Mouse (Mus musculus) limb, embryonic 12.5 days (tissue): ENCODE data around the gene Olfr324. TPM values are rescaled to one million over a fixed set of nuclear protein-coding genes. Genes with fewer than 3 reads are reported as not detected.
A peak's percentile ranks its signal among the peaks of the same experiment; 100 is the strongest.

Experiments
- ATAC-seq: fragments of 200-750 bp; cut with Nextera tagmentation; 2 replicates; pipeline ENCODE4 v1.8.0; 2017; ENCODE audit warnings: low read depth, moderate TSS enrichment; ENCODE audit not compliant: insufficient number of reproducible peaks, insufficient read depth, low FRiP score, low TSS enrichment
- H3K27ac ChIP-seq: fragments of 300-500 bp; sonication (generic); 2 replicates; pipeline ENCODE4 v1.5.1; 2016; ENCODE audit warnings: mild to moderate bottlenecking, moderate library complexity
- H3K27me3 ChIP-seq: fragments of 300-500 bp; sonication (generic); 2 replicates; pipeline ENCODE4 v1.6.1; 2016; ENCODE audit warnings: mild to moderate bottlenecking, moderate library complexity
- H3K36me3 ChIP-seq: fragments of 300-500 bp; sonication (generic); 2 replicates; pipeline ENCODE4 v1.6.1; 2016; ENCODE audit warnings: mild to moderate bottlenecking, moderate library complexity
- H3K4me1 ChIP-seq: fragments of 300-500 bp; sonication (generic); replicated peaks from 2 replicates; pipeline ENCODE4 v1.6.1; 2016
- H3K4me2 ChIP-seq: fragments of 300-500 bp; sonication (generic); 2 replicates; pipeline ENCODE4 v1.6.1; 2016; ENCODE audit warnings: mild to moderate bottlenecking, moderate library complexity
- H3K4me3 ChIP-seq: fragments of 300-500 bp; sonication (generic); replicated peaks from 2 replicates; pipeline ENCODE4 v1.5.1; 2016; ENCODE audit warnings: mild to moderate bottlenecking
- H3K9ac ChIP-seq: fragments of 300-500 bp; sonication (generic); replicated peaks from 2 replicates; pipeline ENCODE4 v1.6.1; 2016; ENCODE audit warnings: mild to moderate bottlenecking, moderate library complexity
- H3K9me3 ChIP-seq: fragments of 300-500 bp; sonication (generic); 2 replicates; pipeline ENCODE4 v1.6.1; 2016; ENCODE audit warnings: mild to moderate bottlenecking, moderate library complexity
- WGBS: fragments of 180-500 bp; shearing (Covaris S2); methylation state at CpG from one replicate; pipeline ENCODE4 v1.1.7; 2016; 5-methylcytosine and 5-hydroxymethylcytosine counted together
- polyA plus RNA-seq: library from polyadenylated mRNA; unstranded; fragments of >200 nt; fragmentation: Nextera tagmentation; extraction: Ambion mirVana; gene quantifications from 2 replicates; pipeline ENCODE4 v1.2.1, GENCODE M21; 2016

Olfr324 gene
- polyA plus RNA-seq, 1 experiment from 2014 or later: not detected

- Histone ChIP-seq H3K4me1 (peaks cover 11% of the 10 kb centered on the region), H3K36me3 (no peaks in the 10 kb centered on the region), H3K4me2 (no peak overlapping the region), H3K27me3 (peaks cover 37% of the 10 kb centered on the region), H3K27ac (no peak overlapping the region), H3K9me3 (no peaks in the 10 kb centered on the region), H3K9ac (no peak overlapping the region), H3K4me3 (no peak overlapping the region)
- 20% methylated on average over 4 of the region's 4 CpGs for WGBS
- ATAC-seq: no peak
Measured at GRCm38 (mm10) chr11:58636376-58636977, 41.6 kb downstream of the Olfr324 start.

DNA sequence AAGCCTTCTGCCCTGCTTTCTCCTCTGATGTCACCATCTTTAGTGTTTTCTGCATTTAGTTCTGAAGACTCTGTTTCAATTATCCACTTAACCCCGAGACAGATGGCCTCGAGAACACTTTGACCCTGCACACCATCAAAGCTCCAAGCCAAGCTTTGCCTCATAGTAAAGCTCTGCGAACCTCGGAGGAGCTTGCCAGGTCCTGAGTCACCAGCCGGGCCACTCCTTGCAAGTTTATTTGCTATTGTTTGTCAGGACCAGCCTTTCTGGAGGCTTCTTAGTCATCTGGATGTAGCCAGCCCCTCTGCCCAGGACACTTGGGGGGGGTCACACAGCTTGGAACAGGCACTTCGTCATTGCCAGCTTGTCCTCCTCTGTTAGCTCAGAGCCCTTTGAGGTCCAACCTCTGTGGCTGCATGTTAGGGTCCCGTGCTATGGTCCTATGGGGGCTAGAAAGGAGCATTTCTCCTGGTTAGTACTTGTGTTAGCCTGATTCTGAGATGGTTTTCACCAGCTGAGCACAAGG lies 43.3 kb downstream of the Olfr324 start:
- Histone ChIP-seq H3K4me2 (no peak overlapping the region), H3K27ac (no peak overlapping the region), H3K9ac (no peak overlapping the region), H3K4me1 (peaks cover 11% of the 10 kb centered on the region), H3K36me3 (no peaks in the 10 kb centered on the region), H3K9me3 (no peaks in the 10 kb centered on the region), H3K27me3 (peaks cover 44% of the 10 kb centered on the region), H3K4me3 (no peak overlapping the region)
- WGBS: 34% methylated on average over 7 of the region's 7 CpGs
- ATAC-seq: no peak

GRCm38 (mm10) chr11:58640272-58640867 lies 45.5 kb downstream of the Olfr324 start, which contains the start of gene Trim58:
Gene Trim58 (plus strand): TSS chr11:58640465.
- peak; percentile 66; the same call in 1 of the 2 replicates for ATAC-seq
- Histone ChIP-seq H3K9ac (peak within 1 kb of the TSS; percentile 48; the same call in 1 of the 2 replicates), H3K4me1 (peaks cover 11% of the 10 kb centered on the region), H3K4me3 (peak within 1 kb of the TSS; percentile 42), H3K36me3 (no peaks in the 10 kb centered on the region), H3K27ac (no peak within 1 kb of the TSS), H3K9me3 (no peaks in the 10 kb centered on the region), H3K4me2 (peak within 1 kb of the TSS; percentile 84), H3K27me3 (peaks cover 41% of the 10 kb centered on the region)
- 5% methylated on average over 34 of the region's 34 CpGs for whole genome bisulfite sequencing

GRCm38 (mm10) chr11:58641057-58641456 lies 46.1 kb downstream of the Olfr324 start:
- Histone ChIP-seq H3K27ac (no peak overlapping the region), H3K9me3 (no peaks in the 10 kb centered on the region), H3K4me1 (peaks cover 11% of the 10 kb centered on the region), H3K4me3 (peak overlapping the region; percentile 42), H3K36me3 (no peaks in the 10 kb centered on the region), H3K27me3 (peaks cover 44% of the 10 kb centered on the region), H3K4me2 (peak overlapping the region; percentile 84), H3K9ac (0 out of 2 replicates have a peak overlapping the region, but pooled peaks have one; percentile 48)
- ATAC-seq: no peak
- WGBS: 26% methylated on average over 14 of the region's 14 CpGs

GRCm38 (mm10) chr11:58641638-58642358 lies 46.9 kb downstream of the Olfr324 start:
- 83% methylated on average over 13 of the region's 13 CpGs for WGBS
- Histone ChIP-seq H3K9ac (no peak overlapping the region), H3K9me3 (no peaks in the 10 kb centered on the region), H3K4me3 (no peak overlapping the region), H3K27ac (no peak overlapping the region), H3K27me3 (peaks cover 44% of the 10 kb centered on the region), H3K36me3 (no peaks in the 10 kb centered on the region), H3K4me2 (no peak overlapping the region), H3K4me1 (peaks cover 11% of the 10 kb centered on the region)
- ATAC-seq: peak; percentile 63; the same call in 1 of the 2 replicates

DNA sequence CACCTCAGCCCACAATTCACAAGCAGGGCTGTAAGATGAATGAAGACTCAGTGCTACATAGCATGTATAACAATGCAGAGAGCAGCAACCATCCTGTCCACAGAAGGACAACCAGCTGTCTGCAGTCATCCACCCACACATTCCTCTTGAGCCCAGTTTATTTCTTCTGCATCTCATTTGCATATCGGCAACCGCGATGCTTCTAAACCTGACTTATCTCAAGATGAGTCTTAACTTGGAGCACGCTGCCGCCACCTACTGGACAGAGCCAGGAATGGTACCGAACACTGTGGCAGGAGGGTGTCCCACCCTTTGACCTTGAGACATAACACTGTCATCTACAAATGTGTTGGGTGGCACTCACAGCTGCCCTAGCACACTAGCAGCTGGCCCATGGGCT lies 48.4 kb downstream of the Olfr324 start:
- H3K9me3 ChIP-seq: no peaks in the 10 kb centered on the region
- no peaks in the 10 kb centered on the region for H3K36me3 ChIP-seq
- no peak overlapping the region for H3K4me3 ChIP-seq
- no peak for ATAC-seq
- no peak overlapping the region for H3K9ac ChIP-seq
- H3K4me1 ChIP-seq: peaks cover 11% of the 10 kb centered on the region
- no peak overlapping the region for H3K4me2 ChIP-seq
- H3K27ac ChIP-seq: no peak overlapping the region
- WGBS: 35% methylated on average over 6 of the region's 6 CpGs
- peaks cover 39% of the 10 kb centered on the region for H3K27me3 ChIP-seq

Other genes starting within 250 kb of the Olfr324 start
- not detected in 2 replicates for gene Lypd8, start 216.1 kb upstream of the Olfr324 start, polyA plus RNA-seq
- gene 1810065E05Rik, start 174.0 kb upstream of the Olfr324 start, polyA plus RNA-seq: not detected in 2 replicates
- not detected in 2 replicates for gene Gm12253, start 162.6 kb upstream of the Olfr324 start, polyA plus RNA-seq
- gene Lypd9, start 142.2 kb upstream of the Olfr324 start, polyA plus RNA-seq: not detected in 2 replicates
- not detected in 2 replicates for gene Olfr30, start 132.8 kb upstream of the Olfr324 start, polyA plus RNA-seq
- gene Olfr332, start 102.6 kb upstream of the Olfr324 start, polyA plus RNA-seq: not detected in 2 replicates
- not detected in 2 replicates for gene Olfr331, start 92.5 kb upstream of the Olfr324 start, polyA plus RNA-seq
- gene Olfr330, start 60.3 kb upstream of the Olfr324 start, polyA plus RNA-seq: not detected in 2 replicates
- not detected in 2 replicates for gene Olfr329-ps, start 48.7 kb upstream of the Olfr324 start, polyA plus RNA-seq
- gene Olfr328, start 39.5 kb upstream of the Olfr324 start, polyA plus RNA-seq: 0.08 and 0.09 TPM in 2 replicates
- gene Olfr224, start 24.6 kb upstream of the Olfr324 start, polyA plus RNA-seq: not detected in 2 replicates
- not detected in 2 replicates for gene Olfr325, start 17.4 kb upstream of the Olfr324 start, polyA plus RNA-seq
- not detected in 2 replicates for gene 2210407C18Rik, start 21.0 kb downstream of the Olfr324 start, polyA plus RNA-seq
- gene Olfr323, start 35.4 kb downstream of the Olfr324 start, polyA plus RNA-seq: not detected in 2 replicates
- 0.15 and 0.35 TPM in 2 replicates for gene Trim58, start 45.4 kb downstream of the Olfr324 start, polyA plus RNA-seq
- gene Olfr322, start 63.7 kb downstream of the Olfr324 start, polyA plus RNA-seq: not detected in 2 replicates
- gene Olfr320, start 86.0 kb downstream of the Olfr324 start, polyA plus RNA-seq: not detected in 2 replicates
- not detected in 2 replicates for gene Olfr319, start 104.0 kb downstream of the Olfr324 start, polyA plus RNA-seq
- not detected in 2 replicates for gene Olfr318, start 128.9 kb downstream of the Olfr324 start, polyA plus RNA-seq
- gene Olfr317, start 144.1 kb downstream of the Olfr324 start, polyA plus RNA-seq: not detected in 2 replicates
- not detected in 2 replicates for gene Olfr316, start 157.6 kb downstream of the Olfr324 start, polyA plus RNA-seq
- gene Olfr315, start 178.1 kb downstream of the Olfr324 start, polyA plus RNA-seq: not detected in 2 replicates
- not detected in 2 replicates for gene Olfr314, start 187.8 kb downstream of the Olfr324 start, polyA plus RNA-seq
- gene Fam183b, start 206.8 kb downstream of the Olfr324 start, polyA plus RNA-seq: not detected in 2 replicates
- gene Olfr313, start 219.9 kb downstream of the Olfr324 start, polyA plus RNA-seq: not detected in 2 replicates
- gene Olfr312, start 234.1 kb downstream of the Olfr324 start, polyA plus RNA-seq: not detected in 2 replicates
- gene Olfr311, start 244.1 kb downstream of the Olfr324 start, polyA plus RNA-seq: not detected in 2 replicates